Mouse (Mus musculus): ENCODE measurements around the gene Cdca5. TPM values are rescaled to one million over a fixed set of nuclear protein-coding genes. Genes with fewer than 3 reads are reported as not detected.

Gene Cdca5
- polyA plus RNA-seq, 1 experiment from 2014 or later: 39.0 TPM

DNA sequence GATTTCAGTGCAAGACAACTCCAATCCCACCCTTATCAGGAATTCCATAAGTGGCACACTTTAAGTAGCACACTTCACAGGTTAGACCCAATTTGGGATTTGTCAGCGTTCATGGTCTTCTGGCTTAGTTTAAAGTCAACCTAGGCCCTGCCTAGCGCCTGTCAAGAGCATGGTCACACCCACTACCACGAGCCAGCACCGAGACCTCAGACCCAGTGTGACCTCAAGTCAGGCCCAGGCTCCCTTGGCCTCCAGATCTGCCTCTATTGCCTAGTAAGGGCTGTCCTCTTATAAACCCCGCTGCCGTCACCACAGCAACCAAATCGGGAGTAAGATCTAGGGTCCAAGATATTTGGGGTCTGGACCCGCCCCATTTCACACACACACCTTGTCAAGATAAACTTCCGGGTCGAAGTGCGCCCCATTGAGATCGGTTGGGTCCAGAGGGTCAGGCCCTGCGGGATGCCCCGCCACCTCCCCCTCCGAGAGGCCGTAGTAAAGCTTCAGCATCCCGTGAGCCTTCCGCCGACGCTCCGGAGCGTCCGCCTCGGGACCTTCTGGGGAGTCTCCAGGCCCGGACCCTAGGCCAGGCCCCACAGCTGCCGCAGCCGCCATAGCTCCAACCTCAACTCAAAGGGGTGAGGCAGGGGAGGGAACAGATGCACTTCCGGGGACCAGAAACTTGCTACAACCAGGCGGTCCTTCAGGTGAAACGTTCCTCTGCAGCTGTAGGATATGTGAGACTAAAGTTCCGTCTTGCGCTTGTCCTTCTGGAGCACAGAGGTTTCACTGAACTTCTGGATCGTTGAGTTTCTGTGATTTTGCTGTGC, 8.0 kb upstream of the Cdca5 start, which contains the start of gene Vps51:
Gene Vps51 (minus strand): TSS at position 668 of the 830 bp plus-strand sequence.
- Histone ChIP-seq H3K27me3 (ENCODE audit: control insufficient read depth, insufficient read depth, low read length) (no peaks in the 10 kb centered on the region), H3K9me3 (ENCODE audit: control insufficient read depth, low read depth, low read length) (no peaks in the 10 kb centered on the region), H3K4me3 (ENCODE audit: low read depth, low read length) (peak within 1 kb of the TSS; percentile 79), H3K9ac (replicated peaks; ENCODE audit: low read depth, low read length) (peak within 1 kb of the TSS; percentile 65), H3K27ac (ENCODE audit: low read length) (peak within 1 kb of the TSS; percentile 85), H3K4me1 (ENCODE audit: control insufficient read depth, insufficient read depth, low read length) (peaks cover 7% of the 10 kb centered on the region; the same call in 1 of the 2 replicates), H3K4me2 (replicated peaks; ENCODE audit: low read depth, low read length) (peak within 1 kb of the TSS; percentile 86), H3K36me3 (ENCODE audit: control insufficient read depth, insufficient read depth, low read length) (peaks cover 30% of the 10 kb centered on the region)
- ATAC-seq (ENCODE audit: insufficient number of reproducible peaks, insufficient read depth, low FRiP score, low read depth): peak; percentile 84
- 1% methylated on average over 33 of the region's 33 CpGs for WGBS

DNA sequence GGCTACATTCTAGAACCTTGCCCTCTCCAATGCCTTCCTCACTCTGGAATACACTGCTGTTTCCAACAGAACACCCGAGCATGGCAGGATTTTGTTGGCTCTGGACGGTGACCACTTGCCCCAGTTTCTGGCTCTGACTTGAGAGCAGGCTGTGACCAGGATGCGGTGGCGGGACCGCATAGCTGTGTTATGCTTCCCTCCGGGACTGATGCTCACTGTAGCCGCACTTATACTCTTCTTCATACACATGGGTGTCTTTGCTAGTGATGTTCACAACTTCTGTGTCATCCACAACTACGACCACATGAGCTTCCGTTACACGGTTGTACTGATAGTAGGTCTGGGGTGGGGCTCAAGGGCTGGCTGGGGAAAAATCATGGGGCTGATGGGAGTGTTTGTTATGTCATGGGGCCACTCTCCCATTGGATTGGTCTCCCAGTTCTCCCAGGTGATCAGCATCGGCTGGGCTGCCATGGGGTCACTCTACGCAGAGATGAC, 4.8 kb upstream of the Cdca5 start, which contains the start of gene Tmem262:
Gene Tmem262 (plus strand): TSS at position 51 of the 498 bp plus-strand sequence.
- no peak for ATAC-seq (ENCODE audit: insufficient number of reproducible peaks, insufficient read depth, low FRiP score, low read depth)
- Histone ChIP-seq H3K36me3 (ENCODE audit: control insufficient read depth, insufficient read depth, low read length) (peaks cover 31% of the 10 kb centered on the region), H3K9ac (replicated peaks; ENCODE audit: low read depth, low read length) (no peak within 1 kb of the TSS), H3K4me1 (ENCODE audit: control insufficient read depth, insufficient read depth, low read length) (peaks cover 14% of the 10 kb centered on the region), H3K4me2 (replicated peaks; ENCODE audit: low read depth, low read length) (no peak within 1 kb of the TSS), H3K9me3 (ENCODE audit: control insufficient read depth, low read depth, low read length) (no peaks in the 10 kb centered on the region), H3K4me3 (ENCODE audit: low read depth, low read length) (no peak within 1 kb of the TSS), H3K27me3 (ENCODE audit: control insufficient read depth, insufficient read depth, low read length) (no peaks in the 10 kb centered on the region), H3K27ac (ENCODE audit: low read length) (no peak within 1 kb of the TSS)
- WGBS: 89% methylated on average over 12 of the region's 12 CpGs

DNA sequence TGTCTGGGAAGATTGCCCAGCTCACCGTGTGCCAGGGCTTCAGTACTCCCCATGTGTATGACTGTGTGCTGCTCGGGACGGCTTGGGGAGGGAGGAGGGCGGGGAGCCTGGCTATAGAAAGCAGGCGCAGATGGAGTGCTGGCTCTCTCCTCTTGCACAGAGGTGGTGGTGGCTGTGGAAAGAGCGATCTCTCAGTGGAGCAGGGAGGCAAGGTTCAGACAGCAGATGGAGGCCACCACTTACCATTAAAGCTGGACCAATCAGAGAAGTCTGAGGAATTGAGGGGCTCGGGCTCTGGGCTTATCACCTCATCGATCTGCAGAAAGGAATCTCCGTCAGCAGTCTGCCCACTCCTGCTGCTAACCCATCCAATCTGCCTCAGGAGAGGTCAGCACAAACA, 2.6 kb upstream of the Cdca5 start, which contains the start of gene Gm28374:
Gene Gm28374 (minus strand): TSS at position 101 of the 400 bp plus-strand sequence.
- 89% methylated on average over 9 of the region's 9 CpGs for WGBS
- H3K27ac ChIP-seq (ENCODE audit: low read length): no peak within 1 kb of the TSS
- H3K27me3 ChIP-seq (ENCODE audit: control insufficient read depth, insufficient read depth, low read length): no peaks in the 10 kb centered on the region
- ATAC-seq (ENCODE audit: insufficient number of reproducible peaks, insufficient read depth, low FRiP score, low read depth): no peak
- no peak within 1 kb of the TSS for H3K9ac ChIP-seq (replicated peaks; ENCODE audit: low read depth, low read length)
- no peaks in the 10 kb centered on the region for H3K9me3 ChIP-seq (ENCODE audit: control insufficient read depth, low read depth, low read length)
- no peak within 1 kb of the TSS for H3K4me2 ChIP-seq (replicated peaks; ENCODE audit: low read depth, low read length)
- H3K4me3 ChIP-seq (ENCODE audit: low read depth, low read length): no peak within 1 kb of the TSS
- H3K36me3 ChIP-seq (ENCODE audit: control insufficient read depth, insufficient read depth, low read length): peaks cover 34% of the 10 kb centered on the region
- H3K4me1 ChIP-seq (ENCODE audit: control insufficient read depth, insufficient read depth, low read length): peaks cover 11% of the 10 kb centered on the region

- WGBS: under 1% methylated on average over 17 of the region's 17 CpGs
- peak; percentile 79; the same call in 1 of the 2 replicates for ATAC-seq (ENCODE audit: insufficient number of reproducible peaks, insufficient read depth, low FRiP score, low read depth)
- H3K9me3 ChIP-seq (ENCODE audit: control insufficient read depth, low read depth, low read length): no peaks in the 10 kb centered on the region
- no peaks in the 10 kb centered on the region for H3K27me3 ChIP-seq (ENCODE audit: control insufficient read depth, insufficient read depth, low read length)
- peak overlapping the region; percentile 34; the same call in 1 of the 2 replicates for H3K27ac ChIP-seq (ENCODE audit: low read length)
- H3K9ac ChIP-seq (replicated peaks; ENCODE audit: low read depth, low read length): no peak overlapping the region; the same call in 1 of the 2 replicates
- peak overlapping the region; percentile 54 for H3K4me2 ChIP-seq (replicated peaks; ENCODE audit: low read depth, low read length)
- peak overlapping the region; percentile 60 for H3K4me3 ChIP-seq (ENCODE audit: low read depth, low read length)
- H3K4me1 ChIP-seq (ENCODE audit: control insufficient read depth, insufficient read depth, low read length): peaks cover 11% of the 10 kb centered on the region
- H3K36me3 ChIP-seq (ENCODE audit: control insufficient read depth, insufficient read depth, low read length): peaks cover 36% of the 10 kb centered on the region
These were observed 665 bp downstream of the Cdca5 start for GRCm38 (mm10) chr19:6085417-6085879.

GRCm38 (mm10) chr19:6088841-6089240, 4.1 kb downstream of the Cdca5 start:
- 92% methylated on average over 13 of the region's 13 CpGs for WGBS
- Histone ChIP-seq H3K4me1 (ENCODE audit: control insufficient read depth, insufficient read depth, low read length) (peaks cover 7% of the 10 kb centered on the region), H3K9ac (replicated peaks; ENCODE audit: low read depth, low read length) (no peak overlapping the region), H3K4me2 (replicated peaks; ENCODE audit: low read depth, low read length) (no peak overlapping the region), H3K36me3 (ENCODE audit: control insufficient read depth, insufficient read depth, low read length) (peaks cover 35% of the 10 kb centered on the region), H3K27me3 (ENCODE audit: control insufficient read depth, insufficient read depth, low read length) (no peaks in the 10 kb centered on the region), H3K9me3 (ENCODE audit: control insufficient read depth, low read depth, low read length) (no peaks in the 10 kb centered on the region), H3K4me3 (ENCODE audit: low read depth, low read length) (no peak overlapping the region), H3K27ac (ENCODE audit: low read length) (no peak overlapping the region)
- ATAC-seq (ENCODE audit: insufficient number of reproducible peaks, insufficient read depth, low FRiP score, low read depth): no peak

- no peak within 1 kb of the TSS for H3K4me2 ChIP-seq (replicated peaks; ENCODE audit: low read depth, low read length)
- peaks cover 27% of the 10 kb centered on the region for H3K36me3 ChIP-seq (ENCODE audit: control insufficient read depth, insufficient read depth, low read length)
- H3K9me3 ChIP-seq (ENCODE audit: control insufficient read depth, low read depth, low read length): no peaks in the 10 kb centered on the region
- H3K27me3 ChIP-seq (ENCODE audit: control insufficient read depth, insufficient read depth, low read length): no peaks in the 10 kb centered on the region
- H3K4me3 ChIP-seq (ENCODE audit: low read depth, low read length): no peak within 1 kb of the TSS
- no peak within 1 kb of the TSS for H3K27ac ChIP-seq (ENCODE audit: low read length)
- H3K4me1 ChIP-seq (ENCODE audit: control insufficient read depth, insufficient read depth, low read length): no peaks in the 10 kb centered on the region
- 81% methylated on average over 7 of the region's 7 CpGs for WGBS
- no peak within 1 kb of the TSS for H3K9ac ChIP-seq (replicated peaks; ENCODE audit: low read depth, low read length)
- no peak for ATAC-seq (ENCODE audit: insufficient number of reproducible peaks, insufficient read depth, low FRiP score, low read depth)
These were observed 9.3 kb downstream of the Cdca5 start, which contains the start of gene AC131692.1 for GRCm38 (mm10) chr19:6094119-6094518. Gene AC131692.1 (plus strand): TSS chr19:6094419.

DNA sequence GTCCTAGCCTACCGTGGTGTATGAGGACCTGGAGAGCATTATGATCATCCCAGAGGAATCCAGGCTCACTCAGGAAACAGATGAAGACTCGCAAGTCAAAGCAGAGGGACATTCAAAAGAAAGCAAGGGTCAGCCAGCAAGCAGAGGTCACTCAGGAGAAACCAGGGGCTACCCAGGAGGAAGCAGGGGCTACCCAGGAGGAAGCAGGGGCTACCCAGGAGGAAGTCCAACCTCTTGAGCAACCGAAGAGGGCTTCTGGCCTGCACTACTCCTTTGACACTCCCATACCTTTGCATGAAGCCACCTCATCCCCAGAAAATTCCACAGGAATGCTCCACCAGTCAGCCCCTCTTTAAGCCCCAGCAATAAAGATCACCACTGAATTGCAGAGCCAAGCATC, 13.1 kb downstream of the Cdca5 start:
- Histone ChIP-seq H3K9me3 (ENCODE audit: control insufficient read depth, low read depth, low read length) (no peaks in the 10 kb centered on the region), H3K4me1 (ENCODE audit: control insufficient read depth, insufficient read depth, low read length) (no peaks in the 10 kb centered on the region), H3K9ac (replicated peaks; ENCODE audit: low read depth, low read length) (no peak overlapping the region), H3K27me3 (ENCODE audit: control insufficient read depth, insufficient read depth, low read length) (no peaks in the 10 kb centered on the region), H3K4me3 (ENCODE audit: low read depth, low read length) (no peak overlapping the region), H3K4me2 (replicated peaks; ENCODE audit: low read depth, low read length) (no peak overlapping the region), H3K36me3 (ENCODE audit: control insufficient read depth, insufficient read depth, low read length) (peaks cover 4% of the 10 kb centered on the region; the same call in 1 of the 2 replicates), H3K27ac (ENCODE audit: low read length) (no peak overlapping the region)
- ATAC-seq (ENCODE audit: insufficient number of reproducible peaks, insufficient read depth, low FRiP score, low read depth): no peak
- 82% methylated on average over 3 of the region's 3 CpGs for WGBS

DNA sequence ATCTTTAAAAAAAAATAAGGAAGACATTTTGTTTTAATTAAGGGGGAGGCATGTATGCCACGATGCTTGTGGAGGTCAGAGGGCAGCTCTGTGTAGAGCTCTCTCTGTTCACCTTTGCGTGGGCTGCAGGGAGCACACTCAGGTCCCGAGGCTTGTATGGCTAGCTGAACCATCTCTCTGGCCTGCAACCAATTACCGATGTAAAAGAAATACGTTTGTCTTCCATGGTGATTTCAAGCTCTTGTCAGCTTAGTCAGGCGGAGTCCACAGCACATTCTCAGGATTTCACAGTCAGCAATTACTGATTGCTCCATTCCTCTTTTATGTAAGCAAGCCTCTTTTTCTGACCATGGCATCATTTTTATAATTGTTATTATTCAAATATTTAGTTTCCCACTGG, 16.4 kb downstream of the Cdca5 start:
- WGBS: 54% methylated on average over 6 of the region's 6 CpGs
- Histone ChIP-seq H3K9ac (replicated peaks; ENCODE audit: low read depth, low read length) (no peak overlapping the region), H3K27ac (ENCODE audit: low read length) (no peak overlapping the region), H3K9me3 (ENCODE audit: control insufficient read depth, low read depth, low read length) (no peaks in the 10 kb centered on the region), H3K4me1 (ENCODE audit: control insufficient read depth, insufficient read depth, low read length) (no peaks in the 10 kb centered on the region), H3K27me3 (ENCODE audit: control insufficient read depth, insufficient read depth, low read length) (no peaks in the 10 kb centered on the region), H3K36me3 (ENCODE audit: control insufficient read depth, insufficient read depth, low read length) (no peaks in the 10 kb centered on the region; the same call in 1 of the 2 replicates), H3K4me2 (replicated peaks; ENCODE audit: low read depth, low read length) (no peak overlapping the region), H3K4me3 (ENCODE audit: low read depth, low read length) (no peak overlapping the region)
- ATAC-seq (ENCODE audit: insufficient number of reproducible peaks, insufficient read depth, low FRiP score, low read depth): no peak
